Mouse (Mus musculus) lung, embryonic 14.5 days (tissue): ENCODE measurements at regions not wholly inside any gene's neighbourhood (a gene's known extent, or its start where the extent isn't known, plus 50 kb on each side); places are given as distances from the start of the nearest gene placed in this dataset.

Experiments
- ATAC-seq: fragments of 200-750 bp; cut with Nextera tagmentation; 2 replicates; pipeline ENCODE4 v1.8.0; 2017; ENCODE audit warnings: mild to moderate bottlenecking, moderate TSS enrichment, moderate library complexity; ENCODE audit not compliant: insufficient read depth
- DNase-seq: peaks from one replicate; pipeline ENCODE4 v3.0.0-alpha.2; 2015
- H3K27ac ChIP-seq: fragments of 300-500 bp; sonication (generic); 2 replicates; pipeline ENCODE4 v1.5.1; 2014; ENCODE audit warnings: low read depth, mild to moderate bottlenecking, moderate library complexity
- H3K27me3 ChIP-seq: fragments of 300-500 bp; sonication (generic); 2 replicates; pipeline ENCODE4 v1.6.1; 2014; ENCODE audit warnings: low read length, control low read depth; ENCODE audit not compliant: insufficient read depth
- H3K36me3 ChIP-seq: fragments of 300-500 bp; sonication (generic); 2 replicates; pipeline ENCODE4 v1.6.1; 2014; ENCODE audit warnings: control low read depth; ENCODE audit not compliant: insufficient read depth
- H3K4me1 ChIP-seq: fragments of 300-500 bp; sonication (generic); 2 replicates; pipeline ENCODE4 v1.6.1; 2014; ENCODE audit warnings: antibody characterized with exemption, control low read depth; ENCODE audit not compliant: insufficient read depth
- H3K4me2 ChIP-seq: fragments of 300-500 bp; sonication (generic); 2 replicates; pipeline ENCODE4 v1.6.1; 2014; ENCODE audit warnings: mild to moderate bottlenecking
- H3K4me3 ChIP-seq: fragments of 300-500 bp; sonication (generic); 2 replicates; pipeline ENCODE4 v1.5.1; 2014; ENCODE audit warnings: low read depth, low read length
- H3K9ac ChIP-seq: fragments of 300-500 bp; sonication (generic); 2 replicates; pipeline ENCODE4 v1.6.1; 2014
- H3K9me3 ChIP-seq: fragments of 300-500 bp; sonication (generic); 2 replicates; pipeline ENCODE4 v1.6.1; 2016; ENCODE audit warnings: low read depth, low read length, control low read depth
- CTCF ChIP-seq: IDR thresholded peaks from 2 replicates; pipeline ENCODE4 v1.5.1; 2016; ENCODE audit warnings: antibody characterized with exemption, low read depth
- WGBS: fragments of 180-500 bp; shearing (Covaris S2); extraction: QIAGEN DNeasy Blood & Tissue Kit; methylation state at CpG from one replicate; pipeline ENCODE4 v1.1.7; 2014; 5-methylcytosine and 5-hydroxymethylcytosine counted together

DNA sequence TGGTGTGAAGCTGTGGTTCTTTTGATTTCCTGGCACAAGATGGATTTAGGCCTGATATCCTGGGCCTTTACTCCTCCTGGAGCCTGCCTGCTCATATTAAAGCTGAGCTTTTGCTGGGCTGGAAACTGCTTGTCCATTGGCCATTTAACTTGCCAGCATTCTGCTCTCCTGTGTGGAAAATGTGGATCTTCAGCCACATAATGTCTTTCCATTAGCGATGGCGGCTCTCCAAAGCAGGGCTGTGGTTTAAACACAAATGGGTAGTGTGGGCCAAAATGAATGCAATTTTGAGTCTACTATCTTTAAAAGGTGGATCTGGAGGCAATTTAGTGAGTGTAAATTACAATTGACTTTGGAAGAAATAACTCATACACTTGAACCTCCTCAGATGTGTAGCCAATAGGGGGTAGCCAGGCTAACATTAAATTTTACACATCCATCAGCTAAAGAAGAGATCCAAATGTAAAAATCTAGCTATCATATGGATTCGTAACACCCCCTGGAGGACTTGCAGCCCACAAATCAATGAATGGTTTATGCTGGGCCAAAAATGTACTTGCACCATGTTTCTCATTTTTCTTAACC lies 281.5 kb downstream of the Sim1 start:
- no peaks in the 10 kb centered on the region for H3K27me3 ChIP-seq
- no peaks in the 10 kb centered on the region for H3K36me3 ChIP-seq
- H3K9me3 ChIP-seq: no peaks in the 10 kb centered on the region
- H3K4me1 ChIP-seq: no peaks in the 10 kb centered on the region
- 85% methylated on average over 3 of the region's 3 CpGs for WGBS
- H3K4me3 ChIP-seq: no peak overlapping the region
- ATAC-seq: no peak
- H3K27ac ChIP-seq: no peak overlapping the region
- no peak for TF ChIP-seq CTCF
- no peak overlapping the region for H3K4me2 ChIP-seq
- H3K9ac ChIP-seq: no peak overlapping the region
- no peak for DNase-seq

GRCm38 (mm10) chr10:51176692-51177091 lies 282.1 kb downstream of the Sim1 start:
- H3K4me3 ChIP-seq: no peak overlapping the region
- TF ChIP-seq CTCF: no peak
- no peaks in the 10 kb centered on the region for H3K4me1 ChIP-seq
- no peak overlapping the region for H3K27ac ChIP-seq
- 53% methylated on average over 3 of the region's 3 CpGs for WGBS
- H3K9ac ChIP-seq: no peak overlapping the region
- ATAC-seq (no peak), DNase-seq (no peak)
- no peaks in the 10 kb centered on the region for H3K36me3 ChIP-seq
- no peaks in the 10 kb centered on the region for H3K9me3 ChIP-seq
- no peak overlapping the region for H3K4me2 ChIP-seq
- H3K27me3 ChIP-seq: no peaks in the 10 kb centered on the region

- Histone ChIP-seq H3K36me3 (no peaks in the 10 kb centered on the region), H3K4me3 (no peak overlapping the region), H3K27ac (no peak overlapping the region), H3K9ac (no peak overlapping the region), H3K9me3 (no peaks in the 10 kb centered on the region), H3K27me3 (no peaks in the 10 kb centered on the region), H3K4me1 (no peaks in the 10 kb centered on the region), H3K4me2 (no peak overlapping the region)
- ATAC-seq: no peak
- no peak for TF ChIP-seq CTCF
- no peak for DNase-seq
- WGBS: 86% methylated on average over 2 of the region's 2 CpGs
Measured at GRCm38 (mm10) chr10:51181752-51182151, 287.2 kb downstream of the Sim1 start.

DNA sequence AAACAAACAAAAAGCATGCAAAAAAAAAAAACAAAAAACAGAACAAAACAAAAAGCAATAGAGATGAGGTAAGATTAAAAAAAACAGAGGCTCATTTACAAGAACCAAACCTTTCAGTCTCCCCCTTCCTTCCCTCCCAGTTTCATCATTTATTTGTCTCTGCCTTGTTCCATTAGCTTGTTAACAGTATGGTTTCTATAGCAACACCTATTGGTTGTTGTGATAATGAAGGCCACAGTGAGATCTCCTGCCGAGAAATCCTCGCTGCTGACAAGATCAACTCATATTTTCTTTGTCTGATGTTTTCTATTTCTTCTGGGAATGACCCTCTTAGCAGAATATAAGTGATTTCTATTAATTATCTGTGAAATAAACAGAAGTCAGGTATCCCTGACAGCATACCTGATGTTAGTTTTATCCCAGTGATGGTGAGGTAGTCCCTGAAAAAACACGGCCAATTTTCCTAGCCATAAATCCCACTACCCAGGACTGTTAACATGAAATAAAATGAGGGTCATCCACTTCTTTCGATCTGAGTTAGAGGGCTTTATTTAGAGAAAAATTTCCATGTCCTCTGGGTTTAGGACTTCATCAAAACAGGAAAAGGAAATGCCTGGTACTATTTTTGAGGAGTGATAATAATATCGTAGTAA lies 288.9 kb upstream of the Gm49339 start:
- no peak for ATAC-seq
- 44% methylated on average over 5 of the region's 5 CpGs for WGBS
- Histone ChIP-seq H3K36me3 (no peaks in the 10 kb centered on the region), H3K4me2 (no peak overlapping the region), H3K27ac (no peak overlapping the region), H3K9ac (no peak overlapping the region), H3K27me3 (no peaks in the 10 kb centered on the region), H3K4me3 (no peak overlapping the region), H3K9me3 (no peaks in the 10 kb centered on the region), H3K4me1 (no peaks in the 10 kb centered on the region)
- no peak for DNase-seq
- no peak for TF ChIP-seq CTCF

- DNase-seq (no peak), ATAC-seq (no peak)
- no peak for TF ChIP-seq CTCF
- Histone ChIP-seq H3K4me2 (no peak overlapping the region), H3K27me3 (no peaks in the 10 kb centered on the region), H3K9me3 (no peaks in the 10 kb centered on the region), H3K9ac (no peak overlapping the region), H3K36me3 (no peaks in the 10 kb centered on the region), H3K4me1 (no peaks in the 10 kb centered on the region), H3K27ac (no peak overlapping the region), H3K4me3 (no peak overlapping the region)
- 61% methylated on average over 4 of the region's 4 CpGs for WGBS
Measured at GRCm38 (mm10) chr10:51219481-51219880, 260.9 kb upstream of the Gm49339 start.

DNA sequence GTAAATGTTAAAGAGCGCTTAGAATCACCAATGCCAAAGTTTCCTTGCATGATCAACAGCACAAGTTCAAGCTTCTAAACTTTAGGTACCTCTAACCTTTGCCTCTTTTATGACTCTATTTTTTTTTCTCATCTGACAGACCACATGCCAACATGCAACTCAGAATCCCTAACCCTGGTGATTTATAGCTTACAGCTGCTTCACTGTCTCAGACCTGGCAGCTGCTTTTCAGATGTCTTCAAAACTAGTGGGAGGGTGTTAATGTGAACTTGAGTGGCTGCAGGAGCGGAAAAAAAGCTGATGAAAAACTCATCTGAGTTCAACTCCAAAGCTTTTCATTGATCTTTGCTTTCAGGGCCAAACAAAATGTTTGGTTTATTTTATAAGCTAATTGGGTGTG lies 246.8 kb upstream of the Gm49339 start:
- no peaks in the 10 kb centered on the region for H3K4me1 ChIP-seq
- no peak for TF ChIP-seq CTCF
- H3K4me3 ChIP-seq: no peak overlapping the region
- H3K27ac ChIP-seq: no peak overlapping the region
- H3K4me2 ChIP-seq: no peak overlapping the region
- no peaks in the 10 kb centered on the region for H3K27me3 ChIP-seq
- ATAC-seq (no peak), DNase-seq (no peak)
- 64% methylated on average over 2 of the region's 2 CpGs for WGBS
- no peaks in the 10 kb centered on the region for H3K9me3 ChIP-seq
- H3K9ac ChIP-seq: no peak overlapping the region
- H3K36me3 ChIP-seq: no peaks in the 10 kb centered on the region

DNA sequence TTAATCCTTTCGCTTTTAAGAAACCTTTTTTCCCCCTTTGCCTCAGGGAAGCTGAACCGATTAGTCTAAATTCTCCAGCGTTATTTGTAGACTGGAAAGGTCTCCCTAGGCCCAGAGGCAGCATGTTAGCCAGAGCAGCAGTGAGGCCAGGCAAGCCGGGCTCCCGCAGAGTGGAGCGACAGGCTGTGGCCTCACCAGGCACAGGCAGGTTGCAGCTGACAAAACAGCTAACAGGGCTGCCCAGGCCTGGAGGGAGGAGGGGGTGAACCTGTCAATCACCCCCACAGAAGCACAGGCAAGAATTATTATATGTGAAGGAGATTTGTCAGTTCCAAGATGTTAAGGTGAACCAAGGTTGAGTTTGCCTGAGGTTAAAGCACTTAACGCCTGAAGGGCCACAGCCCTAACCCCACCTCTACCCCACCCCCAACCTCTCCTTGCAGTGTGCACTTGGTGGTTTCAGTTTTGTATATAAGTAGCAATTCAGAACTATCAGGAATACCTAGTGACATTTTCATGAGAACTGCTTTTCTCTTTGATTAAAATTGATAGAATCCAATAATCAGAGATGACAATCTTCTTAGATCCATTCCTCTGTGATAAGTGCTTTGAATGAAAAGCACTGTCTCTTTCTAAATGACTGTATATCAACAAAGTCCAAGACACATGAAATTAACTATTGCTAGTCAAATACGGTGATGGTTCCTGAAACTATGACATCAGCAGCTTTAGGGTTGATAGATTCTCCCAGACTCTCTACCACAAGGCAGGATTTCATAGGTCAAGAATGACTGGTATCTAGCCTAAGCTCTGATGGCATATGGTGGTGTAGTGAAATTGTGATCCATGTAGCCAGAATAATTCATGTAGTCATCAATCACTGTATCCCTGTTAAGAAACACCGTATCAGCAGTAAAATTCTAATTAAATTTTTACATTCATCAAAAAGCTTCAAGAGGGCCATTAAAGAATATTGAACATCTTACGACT lies 244.5 kb upstream of the Gm49339 start:
- Histone ChIP-seq H3K4me2 (no peak overlapping the region), H3K9me3 (no peaks in the 10 kb centered on the region), H3K9ac (no peak overlapping the region), H3K27ac (no peak overlapping the region), H3K36me3 (no peaks in the 10 kb centered on the region), H3K27me3 (no peaks in the 10 kb centered on the region), H3K4me3 (no peak overlapping the region), H3K4me1 (no peaks in the 10 kb centered on the region)
- no peak for DNase-seq
- no peak for ATAC-seq
- no peak for TF ChIP-seq CTCF
- 28% methylated on average over 10 of the region's 10 CpGs for WGBS
